Mouse (Mus musculus): ENCODE measurements at regions not wholly inside any gene's neighbourhood (a gene's known extent, or its start where the extent isn't known, plus 50 kb on each side); places are given as distances from the start of the nearest gene placed in this dataset.
A peak's percentile ranks its signal among the peaks of the same experiment; 100 is the strongest.

GRCm38 (mm10) chr16:29706996-29707395 lies 127.9 kb downstream of the Opa1 start:
- DNase-seq, result no peak
- intact Hi-C loops (cut with DNase I), result no loop called here

GRCm38 (mm10) chr16:29707656-29708055 lies 128.5 kb downstream of the Opa1 start:
- no peak for DNase-seq
- intact Hi-C loops (cut with DNase I), result no loop called here

- DNase-seq, result peak; percentile 42
- intact Hi-C loops (cut with DNase I), result no loop called here
These were observed 129.9 kb downstream of the Opa1 start for GRCm38 (mm10) chr16:29709072-29709471.

GRCm38 (mm10) chr16:29711386-29711785 lies 132.3 kb downstream of the Opa1 start:
- no peak for DNase-seq
- intact Hi-C loops (cut with DNase I), result no loop called here

GRCm38 (mm10) chr16:29711912-29712681 lies 133.0 kb downstream of the Opa1 start:
- intact Hi-C loops (cut with DNase I), result no loop called here
- peak; percentile 92 for DNase-seq

GRCm38 (mm10) chr16:29714612-29715127 lies 135.5 kb downstream of the Opa1 start:
- intact Hi-C loops (cut with DNase I), result no loop called here
- peak; percentile 96 for DNase-seq

GRCm38 (mm10) chr16:29718965-29719364 lies 139.8 kb downstream of the Opa1 start:
- DNase-seq, result no peak
- intact Hi-C loops (cut with DNase I), result no loop called here

- intact Hi-C loops (cut with DNase I), result no loop called here
- peak; percentile 50 for DNase-seq
These were observed 140.7 kb downstream of the Opa1 start for GRCm38 (mm10) chr16:29719571-29720451.

GRCm38 (mm10) chr16:29725153-29725552 lies 146.0 kb downstream of the Opa1 start:
- no peak for DNase-seq
- intact Hi-C loops (cut with DNase I), result no loop called here

GRCm38 (mm10) chr16:29725563-29725962 lies 146.4 kb downstream of the Opa1 start:
- peak; percentile 84 for DNase-seq
- intact Hi-C loops (cut with DNase I), result no loop called here

- no peak for DNase-seq
- intact Hi-C loops (cut with DNase I), result no loop called here
These were observed 148.3 kb downstream of the Opa1 start for GRCm38 (mm10) chr16:29727397-29727796.

- intact Hi-C loops (cut with DNase I), result no loop called here
- DNase-seq, result peak; percentile 85
These were observed 149.8 kb downstream of the Opa1 start for GRCm38 (mm10) chr16:29728769-29729481.

- intact Hi-C loops (cut with DNase I), result no loop called here
- no peak for DNase-seq
These were observed 150.9 kb downstream of the Opa1 start for GRCm38 (mm10) chr16:29730010-29730409.

GRCm38 (mm10) chr16:29732889-29733288 lies 153.8 kb downstream of the Opa1 start:
- DNase-seq, result no peak
- intact Hi-C loops (cut with DNase I), result loop anchor here (2.0 kb wide), 1 partner anchor 504 kb away; no protein-coding TSS in a partner anchor

GRCm38 (mm10) chr16:29733847-29734246 lies 154.7 kb downstream of the Opa1 start:
- intact Hi-C loops (cut with DNase I), result loop anchor here (2.0 kb wide), 2 partner anchors 333 to 503 kb away; no protein-coding TSS in a partner anchor
- no peak for DNase-seq

GRCm38 (mm10) chr16:29734324-29734723 lies 155.2 kb downstream of the Opa1 start:
- intact Hi-C loops (cut with DNase I), result loop anchor here (2.0 kb wide), 1 partner anchor 332 kb away; no protein-coding TSS in a partner anchor
- DNase-seq, result peak; percentile 54

GRCm38 (mm10) chr16:29734738-29735250 lies 155.7 kb downstream of the Opa1 start:
- peak; percentile 44 for DNase-seq
- intact Hi-C loops (cut with DNase I), result loop anchor here (2.0 kb wide), 1 partner anchor 332 kb away; no protein-coding TSS in a partner anchor

- no peak for DNase-seq
- intact Hi-C loops (cut with DNase I), result loop anchor here (2.0 kb wide), 1 partner anchor 331 kb away; no protein-coding TSS in a partner anchor
These were observed 156.4 kb downstream of the Opa1 start for GRCm38 (mm10) chr16:29735371-29736008.

- intact Hi-C loops (cut with DNase I), result no loop called here
- DNase-seq, result no peak
These were observed 157.1 kb downstream of the Opa1 start for GRCm38 (mm10) chr16:29736211-29736610.

- no peak for DNase-seq
- intact Hi-C loops (cut with DNase I), result no loop called here
These were observed 158.9 kb downstream of the Opa1 start for GRCm38 (mm10) chr16:29738075-29738474.

Measured in left cerebral cortex, postnatal 4 days (tissue).